Mouse (Mus musculus) adrenal gland, adult 10 weeks (tissue): ENCODE data around the gene Necab2. TPM values are rescaled to one million over a fixed set of nuclear protein-coding genes. Genes with fewer than 3 reads are reported as not detected.

Experiments
- polyA plus RNA-seq: library from polyadenylated mRNA; stranded (reverse); fragments of 350-450 nt; fragmentation: Illumina TruSeq; extraction: RNeasy Lipid Tissue Mini Kit (QIAGEN cat#74804); gene quantifications from one replicate; pipeline ENCODE4 v1.2.3, GENCODE M21; 2014; ENCODE audit warnings: low read depth, low replicate concordance

Gene Necab2
- polyA plus RNA-seq = 1.6 TPM

GRCm38 (mm10) chr8:119446211-119446989 lies at the start of gene Necab2:
Gene Necab2 (plus strand): TSS chr8:119446719.

GRCm38 (mm10) chr8:119433582-119434174 lies 12.8 kb upstream of the Necab2 start, which contains the start of gene Osgin1:
Gene Osgin1 (plus strand): TSS chr8:119434124.

GRCm38 (mm10) chr8:119501598-119501997 lies 55.1 kb downstream of the Necab2 start, which contains the start of gene Slc38a8:
Gene Slc38a8 (minus strand): TSS chr8:119501698.

Other genes starting within 250 kb of the Necab2 start
- gene Hsbp1, start 102.2 kb upstream of the Necab2 start, polyA plus RNA-seq = 295 TPM
- 1.8 TPM for gene Mlycd, start 51.8 kb upstream of the Necab2 start, polyA plus RNA-seq
- gene Osgin1, start 12.6 kb upstream of the Necab2 start, polyA plus RNA-seq = 0.52 TPM
- gene Slc38a8, start 55.0 kb downstream of the Necab2 start, polyA plus RNA-seq = not detected
- 40.6 TPM for gene Mbtps1, start 112.0 kb downstream of the Necab2 start, polyA plus RNA-seq
- 10.4 TPM for gene Hsdl1, start 128.5 kb downstream of the Necab2 start, polyA plus RNA-seq
- not detected for gene Dnaaf1, start 128.5 kb downstream of the Necab2 start, polyA plus RNA-seq
- not detected for gene Taf1c, start 158.5 kb downstream of the Necab2 start, polyA plus RNA-seq
- gene Adad2, start 166.0 kb downstream of the Necab2 start, polyA plus RNA-seq = not detected
- not detected for gene Kcng4, start 189.0 kb downstream of the Necab2 start, polyA plus RNA-seq
- 2.9 TPM for gene Wfdc1, start 219.6 kb downstream of the Necab2 start, polyA plus RNA-seq